Mouse (Mus musculus) kidney, adult 8-10 months (tissue): Measurements from ENCODE around the gene Dhps.
"Not testable (repeated sequence)": the region's sequence is repeated elsewhere in the genome, so short reads cannot be mapped to it uniquely, and the experiment has no call there.

ENCODE experiments used
- DNase-seq, 2 experiments: peaks; one replicate each; pipeline ENCODE4 v3.0.0; 2022

Gene Dhps

DNA sequence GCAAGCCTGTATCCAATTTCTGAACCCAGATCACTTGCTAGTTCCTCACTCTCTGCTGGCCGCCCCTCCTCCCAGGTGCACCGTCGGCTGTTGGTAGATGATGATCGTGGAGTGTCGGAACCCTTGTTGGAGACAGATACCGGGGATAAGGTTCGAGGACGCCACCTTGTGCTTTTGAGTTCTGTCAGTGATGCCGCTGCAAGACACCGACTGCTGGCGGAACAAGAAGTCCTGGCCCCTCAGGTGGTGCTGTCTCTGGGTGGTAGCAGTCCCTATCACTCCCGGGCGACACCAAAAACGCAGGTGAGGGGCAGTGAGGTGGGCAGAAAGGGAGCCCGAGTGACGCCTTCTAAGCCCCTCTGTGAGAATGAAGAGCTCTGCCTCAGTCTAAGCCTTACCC, 24.6 kb downstream of the Dhps start:
- no peak for DNase-seq

GRCm38 (mm10) chr8:85096850-85097249, 25.3 kb downstream of the Dhps start:
- no peak for DNase-seq

DNA sequence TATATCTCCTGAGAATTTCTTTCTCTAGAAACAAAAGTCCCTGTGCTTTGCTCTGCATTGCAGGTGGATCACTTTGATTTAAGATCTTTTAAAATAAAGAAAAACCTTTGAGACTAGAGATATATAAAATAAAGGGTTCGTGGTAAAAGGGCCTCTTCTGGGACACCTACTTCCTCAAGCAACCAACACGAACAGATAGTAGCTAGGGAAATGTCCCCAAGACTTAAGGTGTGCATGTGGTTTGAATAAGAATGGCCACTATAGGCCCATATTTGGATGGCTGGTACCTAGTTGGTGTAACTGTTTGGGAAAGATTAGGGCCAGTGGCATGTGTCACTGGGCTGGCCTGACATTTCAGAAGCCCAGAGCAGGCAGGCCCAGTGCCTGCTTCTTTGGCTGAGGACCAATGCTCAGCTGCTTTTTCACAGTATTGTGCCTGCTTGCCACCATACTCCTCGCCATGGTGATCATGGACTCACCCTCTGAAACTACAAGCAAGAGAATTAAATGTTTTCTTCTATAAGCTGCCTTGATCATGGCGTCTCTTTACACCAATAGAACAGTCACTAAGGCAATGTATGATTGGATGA, 28.6 kb downstream of the Dhps start:
- DNase-seq = no peak

DNA sequence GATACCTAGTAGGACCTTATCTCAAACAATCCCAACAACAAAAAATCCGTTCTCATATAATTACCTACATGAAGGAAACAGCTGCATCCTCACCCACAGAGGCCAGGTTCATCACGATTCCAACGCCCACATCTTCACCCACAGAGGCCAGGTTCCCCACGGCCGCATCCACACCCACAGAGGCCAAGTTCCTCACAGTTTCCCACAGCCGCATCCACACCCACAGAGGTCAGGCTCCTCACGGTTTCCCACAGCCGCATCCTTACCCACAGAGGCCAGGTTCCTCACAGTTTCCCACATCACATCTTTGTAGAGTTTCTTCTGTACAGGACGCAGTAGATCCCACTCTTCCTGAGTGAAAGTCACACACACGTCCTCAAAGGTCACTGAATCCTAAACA, 41.7 kb downstream of the Dhps start:
- DNase-seq = no peak

DNA sequence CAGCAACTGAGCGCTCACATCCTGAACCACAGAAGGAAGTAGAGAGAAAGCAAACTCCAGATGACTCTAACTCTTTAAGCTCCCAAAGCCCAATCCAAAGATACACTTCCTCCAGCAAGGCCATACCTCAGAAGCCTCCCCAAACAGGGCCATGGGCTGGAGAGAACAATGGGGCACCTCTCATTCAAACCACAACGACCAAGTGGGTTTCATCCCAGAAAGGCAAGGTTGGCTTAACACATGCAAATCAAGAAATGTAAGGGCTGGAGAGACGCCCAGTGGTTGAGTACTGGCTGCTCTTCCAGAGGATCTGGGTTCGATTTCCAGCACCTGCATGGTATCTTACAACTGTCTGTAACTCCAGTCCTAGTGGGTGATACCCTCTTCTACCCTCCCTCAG, 43.9 kb downstream of the Dhps start:
- DNase-seq = no peak

- DNase-seq = no peak
These were observed 45.4 kb downstream of the Dhps start for GRCm38 (mm10) chr8:85116984-85117383.

DNA sequence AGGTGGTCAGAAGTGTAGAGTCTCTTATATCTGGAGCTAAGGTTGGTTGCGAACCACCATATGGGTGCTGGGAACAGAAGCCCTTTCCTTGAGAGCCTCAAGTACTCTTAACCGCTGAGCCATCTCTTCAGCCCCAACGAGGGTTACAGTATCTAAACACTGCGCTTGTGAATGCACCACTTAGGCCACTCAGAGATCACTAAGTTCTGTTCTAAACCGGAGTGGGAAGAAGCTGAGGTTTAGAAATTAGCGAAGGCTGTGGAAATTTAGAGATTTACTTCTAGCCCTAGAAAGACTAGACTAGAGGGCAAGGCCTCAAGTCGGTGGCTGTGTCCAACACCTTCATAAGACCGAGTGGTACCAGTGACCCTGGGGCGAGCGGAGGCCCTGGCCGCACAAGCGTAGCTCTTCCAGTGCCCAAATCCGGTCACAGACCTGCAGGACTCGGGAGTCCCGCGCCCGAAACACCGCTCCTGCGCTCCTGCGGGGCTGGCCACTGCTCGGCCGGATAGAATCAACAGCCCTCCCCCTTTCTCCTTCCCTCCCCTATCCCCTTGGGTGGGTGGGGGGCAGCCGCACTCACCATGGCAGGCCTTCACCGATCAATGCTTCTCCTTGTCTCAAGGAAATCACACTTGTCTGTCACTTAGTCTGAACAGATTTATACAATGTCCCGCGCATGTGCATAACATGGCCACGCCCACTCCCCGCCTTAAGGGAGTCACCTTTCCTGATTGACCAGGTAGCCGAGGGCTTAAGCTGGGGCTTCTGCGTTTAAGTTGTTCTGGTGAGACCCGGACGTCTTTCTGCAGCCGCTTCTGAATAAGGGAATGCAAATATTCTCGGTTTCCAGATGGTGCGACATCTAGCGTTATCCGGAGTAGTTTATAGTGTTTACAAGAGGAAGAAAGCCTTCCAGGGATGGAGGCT, 47.8 kb downstream of the Dhps start:
- peak; percentile 94 to 96 for DNase-seq

GRCm38 (mm10) chr8:85120251-85120650, 48.7 kb downstream of the Dhps start:
- DNase-seq = not testable (repeated sequence)

GRCm38 (mm10) chr8:85122995-85123394, 51.4 kb downstream of the Dhps start, which contains the start of gene Zfp791:
Zfp791 (minus strand) TSS chr8:85123095.
- DNase-seq = no peak

GRCm38 (mm10) chr8:85123691-85124090, 52.1 kb downstream of the Dhps start:
- no peak for DNase-seq
